In the genomic region with DNA sequence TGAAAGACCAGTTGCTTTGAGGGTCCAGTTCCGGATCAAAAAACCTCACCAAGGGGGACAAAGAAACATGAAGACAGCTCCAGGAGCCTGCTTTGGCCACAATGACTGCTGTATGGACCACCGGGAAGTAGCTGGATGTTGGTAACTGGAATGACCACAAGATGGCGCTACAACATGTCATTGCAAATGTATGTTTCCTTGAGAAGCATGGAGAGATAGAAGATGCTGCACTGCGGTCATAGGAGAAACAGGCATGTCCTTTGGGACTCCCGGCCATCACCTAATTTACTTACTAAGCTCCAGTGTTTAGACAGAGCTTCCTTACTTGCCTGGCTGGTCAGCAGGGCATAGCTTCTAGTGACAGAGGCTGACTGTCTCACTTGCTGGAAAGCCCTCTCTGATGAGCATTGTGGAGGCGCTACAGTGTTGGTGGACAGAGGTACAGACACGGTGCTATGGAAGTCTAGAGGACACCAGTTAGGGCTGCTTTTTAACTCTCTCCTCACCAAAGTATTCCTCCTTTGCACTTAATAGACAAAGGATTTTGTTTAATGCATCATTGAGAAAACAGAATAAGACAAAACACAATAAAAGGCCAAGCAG, we compare ENCODE assay signal across 8 mouse cellular contexts.
A peak's percentile ranks its signal among the peaks of the same experiment; 100 is the strongest.
DNase-seq lines count a peak whose midpoint lies in the region; ATAC-seq and TF ChIP-seq lines count a peak whose summit lies in the region.

No protein-coding gene starts in this region.

- TF ChIP-seq CTCF in lung, adult 2 months (IDR thresholded peaks at IDR 0.05; ENCODE audit: insufficient read depth, low read length), result peak; percentile 68

- no peak overlapping the region for H3K4me3 ChIP-seq in embryonic facial prominence, embryonic 11.5 days (ENCODE audit: low read depth, low read length)
- no peak overlapping the region for H3K4me3 ChIP-seq in heart, embryonic 10.5 days
- H3K4me3 ChIP-seq in lung, adult 2 months (replicated peaks; ENCODE audit: extremely low read depth, low read depth, low read length), result no peak overlapping the region

- H3K27ac ChIP-seq in embryonic facial prominence, embryonic 11.5 days (replicated peaks; ENCODE audit: low read depth, low read length), result no peak overlapping the region
- peak overlapping the region; percentile 56; the same call in 1 of the 2 replicates for H3K27ac ChIP-seq in heart, embryonic 10.5 days

- no peak overlapping the region for H3K4me2 ChIP-seq in embryonic facial prominence, embryonic 11.5 days (ENCODE audit: low read depth, low read length)

- TF ChIP-seq POLR2A in lung, adult 2 months (IDR thresholded peaks at IDR 0.05; ENCODE audit: borderline replicate concordance, extremely low read depth, low read depth, low read length), result no peak

- no peaks in the 10 kb centered on the region for H3K4me1 ChIP-seq in embryonic facial prominence, embryonic 11.5 days (ENCODE audit: control insufficient read depth, insufficient read depth, low read length)
- peaks cover 22% of the 10 kb centered on the region; the same call in 1 of the 2 replicates for H3K4me1 ChIP-seq in heart, embryonic 10.5 days
- peaks cover 4% of the 10 kb centered on the region for H3K4me1 ChIP-seq in lung, adult 2 months (ENCODE audit: control insufficient read depth, insufficient read depth, low read length)

- 15% methylated on average over 7 of the region's 7 CpGs for WGBS in embryonic facial prominence, embryonic 11.5 days
- WGBS in heart, embryonic 10.5 days, result 17% methylated on average over 7 of the region's 7 CpGs
- 16% methylated on average over 7 of the region's 7 CpGs for WGBS in lung, adult 2 months

- no peaks in the 10 kb centered on the region for H3K27me3 ChIP-seq in embryonic facial prominence, embryonic 11.5 days (ENCODE audit: control insufficient read depth, insufficient read depth, low read length)
- no peaks in the 10 kb centered on the region for H3K27me3 ChIP-seq in heart, embryonic 10.5 days (ENCODE audit: insufficient read depth, poor library complexity, severe bottlenecking)

- 0 out of 2 replicates have a peak, but pooled peaks have one; percentile 19 for ATAC-seq in embryonic facial prominence, embryonic 11.5 days (replicated peaks; ENCODE audit: insufficient number of reproducible peaks, low FRiP score, low TSS enrichment, low read depth)

- H3K36me3 ChIP-seq in embryonic facial prominence, embryonic 11.5 days (replicated peaks; ENCODE audit: control insufficient read depth, insufficient read depth, low read depth, low read length), result no peaks in the 10 kb centered on the region
- no peaks in the 10 kb centered on the region for H3K36me3 ChIP-seq in heart, embryonic 10.5 days

- no peak overlapping the region for H3K9ac ChIP-seq in embryonic facial prominence, embryonic 11.5 days (replicated peaks; ENCODE audit: low read length)

- no peaks in the 10 kb centered on the region for H3K9me3 ChIP-seq in embryonic facial prominence, embryonic 11.5 days (replicated peaks; ENCODE audit: control insufficient read depth, low read length)
- no peaks in the 10 kb centered on the region for H3K9me3 ChIP-seq in heart, embryonic 10.5 days

- peak; percentile 54 for DNase-seq in CD4-positive helper T cell, adult 2 months (ENCODE audit: low read depth, low spot score)
- peak; percentile 51 for DNase-seq in adrenal gland, postnatal 25 days
- DNase-seq in embryonic facial prominence, embryonic 11.5 days (ENCODE audit: low spot score), result peak; percentile 90
- peak; percentile 84 for DNase-seq in heart, embryonic 10.5 days (ENCODE audit: low spot score)
- DNase-seq in kidney, postnatal 14 days, result peak; percentile 77
- DNase-seq in lung, adult 2 months, result peak; percentile 63
- DNase-seq in ovary, postnatal 10 days (ENCODE audit: low spot score), result peak; percentile 43
- DNase-seq in thymus, postnatal 14 days, result peak; percentile 65
